Mouse (Mus musculus) left cerebral cortex, postnatal 36 days (tissue): ENCODE results near the gene Atp8a2. TPM values are rescaled to one million over a fixed set of nuclear protein-coding genes. Genes with fewer than 3 reads are reported as not detected.
"Not testable (repeated sequence)": the region's sequence is repeated elsewhere in the genome, so short reads cannot be mapped to it uniquely, and the experiment has no call there.

ENCODE experiments used
- DNase-seq, 2 experiments: peaks; one replicate each; pipeline ENCODE4 v3.0.0; 2021 to 2022; ENCODE audit warnings: low spot score in 2 of 2, mixed read lengths in 1 of 2
- intact Hi-C: fragments of 180-260 bp; cut with DNase I; formaldehyde crosslinking; loops from one replicate; pipeline ENCODE4 v1.15.1; 2025
- total RNA-seq, 2 experiments: library from RNA; stranded (reverse); gene quantifications; 2 replicates each; pipeline ENCODE4 v1.2.3; 2021

The Atp8a2 gene
- total RNA-seq, 2 experiments from 2014 or later = 63.5 to 77.6 TPM

DNA sequence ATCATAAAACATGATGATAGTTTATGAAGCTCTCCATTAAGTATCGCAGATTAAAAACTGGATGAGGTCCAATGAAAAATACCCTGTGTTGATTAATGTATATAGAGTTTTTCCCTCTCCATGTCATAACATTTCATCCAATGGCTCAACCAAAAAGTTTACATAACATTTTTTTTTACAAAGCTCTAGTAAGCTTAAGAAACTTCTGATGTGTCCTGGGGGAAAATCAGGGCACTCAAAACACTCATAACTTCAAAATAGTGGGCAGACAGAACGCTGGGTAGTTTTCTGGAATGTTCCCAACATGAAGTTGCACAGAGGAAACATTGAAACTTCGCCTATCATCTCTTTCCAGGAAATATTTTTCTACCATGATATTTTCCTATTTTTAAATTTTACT is 318.7 kb downstream of the Atp8a2 start:
- DNase-seq = no peak
- intact Hi-C loops = no loop called here

GRCm38 (mm10) chr14:59876525-59876924 is 320.5 kb downstream of the Atp8a2 start:
- no peak for DNase-seq
- intact Hi-C loops = no loop called here

DNA sequence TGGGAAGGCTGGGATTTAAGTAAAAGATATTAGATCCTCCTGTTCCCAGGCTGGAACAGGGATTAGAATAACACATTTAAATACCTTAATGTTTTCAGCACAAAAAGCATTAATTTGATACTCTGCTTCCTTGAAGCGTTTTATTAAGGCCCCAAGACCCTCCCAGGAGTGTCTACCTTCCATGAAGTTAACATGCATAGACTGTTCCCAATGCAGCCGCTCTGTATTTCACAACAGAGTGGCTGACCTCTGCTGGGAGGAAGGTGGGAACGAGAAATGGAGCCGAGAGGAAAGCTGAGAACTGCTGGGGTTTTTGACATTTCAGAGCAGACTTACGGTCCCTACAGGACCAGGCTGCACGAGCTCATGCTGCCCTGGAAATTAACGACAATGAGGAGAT is 328.6 kb downstream of the Atp8a2 start:
- intact Hi-C loops = no loop called here
- no peak for DNase-seq

DNA sequence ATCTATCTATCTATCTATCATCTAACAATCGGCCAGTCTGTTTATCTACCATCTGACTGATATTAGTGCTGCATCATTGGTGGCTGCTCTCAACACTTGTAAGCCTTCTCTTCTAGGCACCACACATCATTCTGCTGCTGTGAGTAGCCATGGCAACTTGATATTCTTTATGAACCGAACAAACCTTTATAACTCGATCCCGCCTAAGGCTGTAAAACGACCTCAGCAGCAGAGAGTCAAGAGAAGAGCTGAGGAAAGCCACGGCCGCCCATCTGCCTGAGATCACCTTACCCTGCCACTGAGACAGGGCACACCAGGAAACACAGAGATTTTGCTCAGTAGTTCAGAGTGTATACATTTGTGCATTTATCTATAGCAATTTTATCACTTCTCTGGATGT is 329.2 kb downstream of the Atp8a2 start:
- intact Hi-C loops = no loop called here
- no peak for DNase-seq

GRCm38 (mm10) chr14:59866001-59866400 is 331.0 kb downstream of the Atp8a2 start:
- DNase-seq = no peak
- intact Hi-C loops = no loop called here

DNA sequence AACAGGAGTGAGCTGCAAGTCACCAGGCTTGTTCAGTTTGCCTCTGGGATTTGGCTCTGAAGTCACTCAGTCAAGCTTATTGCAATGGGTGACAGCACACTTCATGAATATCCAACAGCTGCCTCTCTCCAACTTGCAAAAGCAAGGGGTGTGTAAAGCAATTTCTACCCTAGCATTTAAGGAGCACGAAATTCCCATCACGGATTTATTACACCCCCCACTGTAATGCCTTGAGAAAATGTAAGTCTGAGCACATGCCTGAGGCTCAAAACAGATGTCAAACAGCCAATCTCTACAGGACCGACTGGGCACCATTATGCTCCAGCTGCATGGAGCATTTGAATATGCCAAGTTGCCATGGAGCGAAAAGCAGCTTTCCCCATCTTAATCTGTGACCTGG is 334.6 kb downstream of the Atp8a2 start:
- intact Hi-C loops = no loop called here
- no peak for DNase-seq

DNA sequence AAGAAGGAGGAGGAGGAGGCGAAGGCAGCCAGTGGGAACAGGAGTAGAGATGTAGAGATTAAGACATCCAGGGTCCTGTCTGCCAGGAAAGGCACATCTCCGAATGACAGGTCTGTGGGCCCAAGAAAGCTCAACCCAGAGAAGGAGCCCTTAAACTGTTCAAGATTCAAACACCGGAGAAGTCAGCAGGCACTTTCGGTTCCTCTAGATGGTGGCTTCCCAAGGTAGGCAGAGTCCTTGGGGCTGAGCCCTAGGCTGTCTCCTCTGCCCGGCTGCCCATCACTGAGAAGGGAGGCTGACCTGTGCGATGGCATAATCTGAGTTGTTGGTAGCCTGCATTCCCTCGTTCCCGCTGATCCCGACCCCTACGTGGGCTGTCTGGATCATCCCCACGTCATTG is 337.1 kb downstream of the Atp8a2 start:
- intact Hi-C loops = no loop called here

DNA sequence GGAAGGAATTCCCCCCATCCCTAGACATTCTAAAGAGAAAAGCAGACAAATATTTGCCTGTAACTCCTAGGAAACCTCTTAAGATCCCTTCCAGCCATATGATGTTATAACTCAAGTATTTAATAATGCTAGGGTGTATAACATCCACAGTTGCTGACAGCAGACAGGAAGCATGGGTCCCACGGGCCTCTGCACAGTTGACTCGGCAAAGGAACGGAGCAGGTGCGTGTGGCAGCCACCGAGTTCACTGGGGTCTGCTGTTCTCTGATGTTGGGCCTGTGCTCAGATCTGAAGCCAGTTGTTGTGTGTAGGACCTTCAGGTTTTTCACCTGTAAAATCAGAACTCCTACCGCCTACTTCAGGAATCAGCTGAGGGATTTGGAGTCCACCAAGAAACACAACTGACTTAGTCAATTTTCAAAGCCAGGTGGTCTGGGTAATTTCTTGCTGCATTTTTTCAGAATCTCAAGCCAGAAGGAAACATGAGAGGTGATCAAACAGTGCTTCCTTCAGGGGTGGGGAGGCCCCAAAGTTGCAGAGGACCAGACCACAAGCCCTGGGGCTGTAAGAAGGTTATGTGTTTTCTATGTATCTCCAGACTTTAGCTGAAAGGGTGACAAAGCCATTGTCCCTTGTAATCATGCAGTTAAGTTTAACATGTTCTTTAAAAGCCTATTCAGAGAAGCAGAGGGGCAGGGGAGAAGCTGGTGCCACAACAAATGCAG is 338.3 kb downstream of the Atp8a2 start:
- DNase-seq = no peak
- intact Hi-C loops = no loop called here

More for the DNA sequence above, 337.1 kb downstream of the Atp8a2 start:
- no peak for DNase-seq

DNA sequence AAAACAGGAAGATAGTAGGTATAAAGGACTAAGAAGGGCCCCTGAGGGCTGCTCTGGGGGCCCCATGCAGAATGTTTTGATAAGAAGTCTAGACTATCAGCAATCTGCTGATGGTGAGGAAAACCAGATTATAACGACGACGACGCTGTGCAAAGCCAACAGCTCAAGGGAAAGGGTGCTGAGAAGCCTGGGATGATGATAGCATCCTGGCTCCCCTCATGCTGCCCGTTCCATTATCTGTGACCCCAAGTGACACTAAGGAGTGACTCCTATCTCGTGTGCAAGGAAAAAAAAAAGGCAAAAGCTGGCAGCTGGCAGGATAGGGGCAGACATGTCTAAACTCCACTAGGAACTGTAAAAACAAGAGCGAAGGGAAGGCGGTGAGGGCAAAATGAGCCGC is 343.8 kb downstream of the Atp8a2 start:
- DNase-seq = no peak
- intact Hi-C loops = no loop called here

DNA sequence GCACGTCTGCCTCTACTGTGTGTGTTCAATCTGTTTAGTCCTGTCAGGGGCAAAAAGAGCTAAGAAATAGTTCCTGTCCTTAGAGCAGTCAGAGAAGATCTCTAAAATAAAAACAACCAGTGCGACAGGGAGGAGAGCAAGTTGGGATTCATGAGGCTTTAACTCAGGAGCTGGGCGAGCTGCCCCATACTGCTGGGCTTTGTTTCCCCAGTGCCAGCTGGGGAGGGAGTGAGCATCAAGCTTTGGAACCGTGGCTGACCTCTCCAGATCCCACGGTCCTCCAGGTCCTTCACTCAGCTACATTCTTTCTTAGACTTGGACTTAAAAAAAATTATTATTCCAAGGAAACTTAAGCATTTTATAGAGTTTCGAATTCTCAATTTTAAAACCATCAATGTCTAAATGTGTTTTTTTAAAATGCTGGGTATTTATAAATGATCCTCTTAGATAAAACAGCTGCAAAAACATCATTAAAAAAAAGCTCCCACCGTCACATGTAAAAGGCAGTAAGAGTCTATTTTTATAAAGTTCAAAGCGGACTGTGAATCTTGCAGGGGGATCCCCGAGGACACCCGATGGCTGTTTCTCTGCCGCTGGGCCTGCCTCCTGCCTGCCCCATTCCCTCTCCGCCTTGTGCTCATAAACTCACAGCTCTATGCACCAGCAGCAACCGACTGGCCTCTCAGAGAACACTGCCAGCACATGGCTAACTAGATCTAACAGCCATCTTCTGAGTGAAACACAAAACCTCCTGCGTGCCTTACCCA is 350.2 kb downstream of the Atp8a2 start:
- intact Hi-C loops = no loop called here
- DNase-seq = no peak

- DNase-seq = no peak
- intact Hi-C loops = no loop called here
Measured at GRCm38 (mm10) chr14:59843264-59843942, 353.6 kb downstream of the Atp8a2 start.

GRCm38 (mm10) chr14:59839951-59840720 is 356.8 kb downstream of the Atp8a2 start:
- intact Hi-C loops = no loop called here
- DNase-seq = no peak

DNA sequence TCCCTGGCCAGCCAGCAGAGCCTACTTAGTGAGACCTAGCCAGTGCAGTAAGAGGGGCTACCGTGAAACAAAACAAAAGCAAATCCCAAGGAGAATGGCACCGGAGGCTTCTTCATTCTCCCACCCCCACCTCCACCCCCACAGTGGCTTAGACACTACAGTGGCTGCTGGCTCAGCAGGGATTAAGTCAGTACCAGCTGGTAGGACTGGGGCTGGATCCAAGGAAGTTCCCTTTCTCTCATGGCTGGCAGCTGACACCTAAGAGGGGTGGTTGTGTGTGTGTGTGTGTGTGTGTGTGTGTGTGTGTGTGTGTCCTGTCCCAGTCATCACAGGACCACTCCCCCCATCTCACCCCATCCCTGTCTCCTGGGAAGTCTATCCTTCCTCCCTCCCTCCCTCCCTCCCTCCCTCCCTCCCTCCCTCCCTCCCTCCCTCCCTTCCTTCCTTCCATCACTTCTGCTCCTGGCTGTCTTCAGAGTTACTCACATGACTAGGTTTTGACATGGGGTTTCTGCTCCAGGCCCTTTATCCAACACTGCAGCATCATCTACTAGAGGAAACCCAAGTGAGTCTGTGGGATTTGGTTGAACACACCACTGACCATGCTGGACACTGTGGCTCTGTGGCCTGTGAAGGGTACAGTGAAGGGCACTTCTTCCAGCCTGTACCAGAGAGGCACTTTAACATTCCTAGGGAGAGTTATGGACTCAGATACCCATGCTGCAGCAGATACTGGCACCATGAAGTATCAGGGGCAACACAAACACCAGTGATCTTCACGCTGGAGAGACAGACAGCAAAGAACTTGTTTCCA is 358.3 kb downstream of the Atp8a2 start:
- DNase-seq, intact Hi-C loops: not testable (repeated sequence)

GRCm38 (mm10) chr14:59837691-59838241 is 359.2 kb downstream of the Atp8a2 start:
- intact Hi-C loops, DNase-seq: not testable (repeated sequence)

DNA sequence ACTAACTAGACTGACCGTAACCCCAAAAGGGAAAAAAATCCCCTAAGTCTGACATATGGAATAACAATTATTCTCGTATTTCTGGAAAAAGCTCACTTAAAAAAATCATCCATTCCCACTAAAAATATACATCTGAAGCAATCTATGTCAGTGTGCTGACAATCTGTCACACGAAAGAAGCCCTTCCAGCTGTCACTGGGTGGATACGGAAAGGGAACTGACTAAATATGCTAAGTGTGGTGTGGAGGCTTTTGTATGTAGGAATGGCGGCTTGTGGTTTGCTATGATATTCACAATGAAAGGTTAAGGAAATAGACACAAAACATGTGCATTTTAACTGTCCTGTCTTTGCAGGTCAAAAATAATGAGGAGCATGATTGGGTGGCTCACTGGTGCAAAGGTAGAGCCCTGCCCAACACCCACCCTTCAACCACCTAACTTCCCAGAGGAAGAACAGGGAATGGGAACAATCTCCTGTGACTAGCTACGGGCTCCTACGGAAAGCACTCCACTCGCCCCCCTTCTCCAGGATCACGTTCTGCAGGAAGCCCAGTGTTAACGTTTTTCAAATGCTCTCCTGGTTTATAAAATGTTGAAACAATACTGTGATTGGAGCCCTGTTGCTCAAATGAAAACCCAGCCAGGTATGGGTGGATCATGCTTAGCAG is 360.0 kb downstream of the Atp8a2 start:
- DNase-seq = peak in 1 of 2 experiments; percentile 21
- intact Hi-C loops = no loop called here

GRCm38 (mm10) chr14:59829580-59829979 is 367.4 kb downstream of the Atp8a2 start:
- no peak for DNase-seq
- intact Hi-C loops = no loop called here

DNA sequence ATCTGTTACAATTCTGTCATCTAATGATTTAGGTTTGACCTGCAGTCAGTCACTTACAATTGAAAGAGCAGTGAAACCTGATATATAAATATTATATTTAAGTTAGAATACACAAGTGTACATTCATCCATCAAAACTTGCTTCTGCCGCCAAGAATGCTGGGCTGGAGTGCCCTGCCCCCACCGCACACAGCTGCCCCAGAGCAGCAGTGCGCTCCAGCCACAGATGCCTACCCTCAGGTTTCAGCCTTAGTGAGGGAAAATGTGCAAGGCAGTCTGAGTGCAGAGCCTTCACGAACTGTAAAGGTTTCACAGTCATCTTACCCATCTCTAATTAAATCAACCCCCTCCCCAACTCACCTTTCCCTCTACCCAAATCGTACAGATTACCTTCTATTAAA is 369.6 kb downstream of the Atp8a2 start:
- intact Hi-C loops = no loop called here
- no peak for DNase-seq

DNA sequence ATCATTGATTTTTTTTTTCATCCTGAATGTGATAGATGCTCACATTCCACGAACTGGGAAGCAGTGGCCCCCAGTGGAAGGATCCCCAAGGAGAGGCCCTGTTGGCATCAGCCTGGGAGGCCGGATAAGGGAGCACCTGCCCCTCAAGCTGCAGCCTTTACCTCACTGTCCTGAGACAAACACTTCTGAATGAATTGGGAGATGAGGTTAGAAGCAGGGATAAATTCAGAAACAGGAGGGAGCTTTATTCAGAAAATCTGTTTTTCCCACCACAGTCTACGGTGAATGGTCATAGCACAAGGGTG is 376.9 kb downstream of the Atp8a2 start:
- intact Hi-C loops = no loop called here
- DNase-seq = no peak
